Mouse (Mus musculus) lung, postnatal 0 days (tissue): Measurements from ENCODE around the gene Lyst.

Source experiments
- CTCF ChIP-seq: IDR thresholded peaks from 2 replicates; pipeline ENCODE4 v1.5.1; 2016; ENCODE audit warnings: antibody characterized with exemption, mild to moderate bottlenecking
- EP300 ChIP-seq: IDR thresholded peaks from 2 replicates; pipeline ENCODE4 v1.6.1; 2016; ENCODE audit warnings: antibody characterized with exemption, mild to moderate bottlenecking, control low read depth

DNA sequence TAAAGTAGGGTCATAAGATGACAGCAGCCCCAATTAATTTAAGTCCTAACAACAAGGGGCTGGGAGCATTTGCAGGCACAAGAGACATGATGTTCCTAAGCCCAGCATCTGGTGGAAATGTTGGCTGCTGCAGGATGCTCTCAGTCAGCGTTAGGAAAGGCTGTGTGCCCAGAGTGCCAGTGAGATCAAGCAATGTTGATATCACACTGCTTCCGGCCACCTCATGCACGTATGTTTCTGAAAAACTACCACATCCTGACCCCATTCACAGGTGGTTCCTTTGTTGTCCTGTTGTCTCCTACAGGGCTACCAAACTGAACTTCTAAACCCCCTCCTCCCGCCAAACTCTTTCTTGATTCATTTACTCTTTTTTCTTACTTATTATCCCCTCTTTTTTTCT is 25.7 kb upstream of the Lyst start:
- TF ChIP-seq EP300, result peak; percentile 35; the same call in 1 of the 2 replicates
- TF ChIP-seq CTCF, result no peak
